Mouse (Mus musculus): ENCODE measurements around the gene Fam151a.
"Not testable (repeated sequence)": the region's sequence is repeated elsewhere in the genome, so short reads cannot be mapped to it uniquely, and the experiment has no call there.

The Fam151a gene

GRCm38 (mm10) chr4:106733636-106734035 lies at the start of gene Fam151a:
Gene Fam151a, plus strand, starts transcription at chr4:106733889.
- no peak for DNase-seq

DNA sequence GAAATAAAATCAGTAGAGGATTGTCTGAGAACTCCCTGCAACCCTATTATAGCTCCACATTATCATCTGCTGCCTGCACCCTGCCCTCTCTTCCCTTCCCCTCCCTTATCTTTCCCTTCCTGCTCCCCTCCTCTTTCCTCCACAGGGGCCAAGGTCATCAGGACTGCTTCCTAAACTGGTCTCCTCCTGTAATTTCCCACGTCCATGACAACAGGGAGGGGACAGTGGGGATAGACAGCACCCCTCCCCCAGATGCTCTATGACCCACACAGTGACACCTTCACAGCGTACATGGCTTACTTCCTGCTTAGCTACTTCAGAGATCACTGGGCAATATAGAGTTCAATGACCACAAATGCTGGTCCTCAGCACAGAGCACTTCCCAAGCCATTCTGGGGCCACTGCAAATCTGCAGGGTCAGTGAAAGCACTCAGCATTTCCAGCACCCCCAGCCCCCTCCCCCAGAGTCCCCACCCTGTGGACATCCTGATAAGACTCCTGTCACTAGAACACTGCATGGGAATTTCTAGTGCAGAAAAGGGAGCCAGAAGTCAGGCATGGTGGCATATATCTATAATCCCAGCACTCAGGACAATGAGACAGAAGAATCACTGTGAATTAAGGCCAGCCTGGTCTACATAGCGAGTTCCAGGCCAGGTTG lies 44.9 kb upstream of the Fam151a start:
- no peak for DNase-seq

DNA sequence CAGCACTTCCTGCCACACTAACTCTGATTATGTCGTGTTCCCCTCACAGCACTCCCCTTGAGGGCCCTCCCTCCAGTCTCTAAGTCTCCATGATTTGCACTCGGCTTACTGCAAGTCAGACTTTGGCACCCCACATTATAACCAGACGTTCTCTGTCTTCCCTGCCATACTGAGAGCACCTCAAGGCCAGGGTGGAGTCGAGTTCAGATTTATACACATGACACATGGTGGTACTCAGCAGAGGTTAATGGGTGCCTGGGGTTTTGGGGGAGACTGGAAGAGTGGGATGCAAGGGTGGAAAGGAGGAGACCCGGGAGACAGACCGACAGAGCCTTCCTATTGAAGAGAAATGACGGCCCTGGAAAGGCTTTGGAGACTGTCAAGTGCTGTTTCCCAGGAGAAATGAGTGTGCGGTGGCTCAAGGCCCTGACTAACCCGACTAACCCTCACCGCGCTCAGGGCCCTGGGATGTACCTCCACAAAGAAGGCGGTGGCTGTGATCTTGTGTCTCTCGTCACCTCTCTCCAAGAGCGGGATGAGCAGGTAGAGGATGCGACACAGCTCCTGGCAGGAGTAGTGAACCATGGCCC lies 39.8 kb upstream of the Fam151a start:
- no peak for DNase-seq

DNA sequence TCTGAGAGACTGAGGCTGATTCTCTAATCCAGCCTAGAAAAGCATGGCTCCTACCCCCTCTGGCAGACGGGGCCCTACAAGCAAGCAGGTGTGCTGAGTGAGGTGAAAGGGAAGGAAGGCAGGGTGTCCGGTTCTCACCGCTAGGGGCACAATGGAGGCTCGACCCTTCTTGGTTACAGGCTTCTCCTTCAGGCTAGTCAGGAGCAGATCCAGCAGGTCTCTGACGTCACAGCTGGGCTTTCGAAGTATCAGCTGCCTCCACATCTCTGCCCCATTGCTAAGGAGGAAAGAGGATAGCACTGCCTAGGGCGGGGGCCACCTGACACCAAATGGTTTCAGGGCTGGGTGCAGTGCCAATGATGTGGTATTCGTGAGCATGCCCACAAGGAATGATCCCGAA lies 33.7 kb upstream of the Fam151a start:
- DNase-seq: peak; percentile 12

DNA sequence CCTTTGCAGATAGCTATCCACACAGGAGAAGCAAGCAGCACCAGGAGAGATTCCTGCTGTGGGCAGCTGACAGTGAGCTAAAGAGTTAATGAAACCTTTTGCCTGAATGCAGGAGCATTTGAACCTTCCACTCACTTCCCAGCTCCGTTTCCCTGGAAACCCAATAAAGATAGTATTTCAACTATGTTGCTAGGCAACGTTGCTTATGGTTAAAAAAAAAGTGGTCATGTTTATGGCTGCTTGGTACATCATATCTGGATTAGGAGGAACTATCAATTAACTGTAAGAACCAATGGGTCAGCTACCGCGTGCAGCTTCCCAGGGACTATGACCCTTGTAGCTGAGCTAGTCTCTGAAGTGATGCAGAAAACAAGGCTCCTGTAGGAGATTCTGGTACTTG lies 32.9 kb upstream of the Fam151a start:
- DNase-seq: no peak

- DNase-seq: no peak
Measured at GRCm38 (mm10) chr4:106703956-106704355, 29.7 kb upstream of the Fam151a start.

DNA sequence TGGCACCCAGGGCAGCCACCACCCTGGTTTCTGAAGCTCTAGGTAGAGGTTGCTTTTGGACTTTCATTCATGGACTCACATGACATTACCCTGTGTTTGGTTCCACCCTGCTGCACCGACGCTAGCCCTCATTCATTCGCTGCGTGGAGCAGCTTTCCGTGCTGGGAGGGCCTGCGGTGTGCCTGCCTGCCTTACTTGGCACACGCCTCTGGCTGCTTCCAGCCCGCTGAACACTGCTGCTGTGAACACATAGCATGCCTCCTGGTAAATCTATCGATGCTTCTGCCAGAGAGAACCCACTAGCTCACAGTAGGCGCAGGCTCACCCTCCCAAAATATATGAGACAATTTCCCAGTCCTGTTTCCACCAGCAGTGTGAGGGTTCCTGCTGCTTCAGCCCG lies 29.3 kb upstream of the Fam151a start:
- DNase-seq: no peak

DNA sequence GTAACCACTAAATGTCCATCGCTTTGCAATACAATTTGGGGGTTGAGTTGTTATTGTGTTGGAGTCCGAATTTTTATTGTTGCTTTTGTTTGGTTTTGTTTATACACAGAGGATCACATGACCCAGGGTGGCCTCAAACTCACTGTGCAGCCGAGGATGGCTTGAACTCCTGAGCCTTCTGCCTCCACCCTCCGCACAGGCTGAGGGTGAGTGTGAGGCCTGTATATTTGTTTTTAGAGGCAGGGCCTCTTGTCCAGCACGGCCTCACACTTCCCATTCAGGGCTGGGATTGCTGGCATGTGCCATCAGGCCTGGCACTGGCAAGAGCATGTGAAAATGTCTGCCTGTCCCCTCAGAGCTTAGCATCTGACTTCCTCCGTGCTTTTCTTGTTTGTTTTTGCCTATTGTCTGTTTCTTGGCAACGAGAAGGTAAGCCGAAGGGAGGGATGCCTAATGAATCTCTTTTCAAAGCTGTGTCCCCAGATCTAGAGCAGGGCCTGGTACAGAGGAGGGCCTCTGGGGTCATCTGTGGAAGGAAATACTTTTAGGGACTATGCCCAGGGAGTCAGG lies 28.5 kb upstream of the Fam151a start:
- no peak for DNase-seq

- DNase-seq: no peak
Measured at GRCm38 (mm10) chr4:106707957-106708356, 25.7 kb upstream of the Fam151a start.

DNA sequence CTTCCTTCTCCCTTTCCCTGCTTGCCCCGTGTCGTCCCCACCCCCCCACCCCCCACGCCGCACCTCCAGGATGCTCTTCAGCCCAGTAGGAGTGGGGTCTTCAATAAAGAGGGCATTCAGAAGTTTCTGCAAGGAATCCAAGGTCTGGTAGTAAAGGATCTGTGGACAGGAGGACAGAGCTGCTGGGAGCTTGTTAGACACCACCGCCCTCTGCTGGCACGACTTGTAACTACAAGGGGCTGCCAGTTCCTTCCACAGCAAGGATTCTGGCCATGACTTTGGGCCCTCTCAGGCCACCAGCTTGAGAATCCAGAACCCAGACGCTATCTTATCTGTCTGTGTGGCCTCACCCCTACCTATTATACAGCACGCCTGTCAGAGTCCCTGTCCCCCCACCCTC lies 25.3 kb upstream of the Fam151a start:
- peak; percentile 87 for DNase-seq

GRCm38 (mm10) chr4:106713622-106714021 lies 20.1 kb upstream of the Fam151a start:
- DNase-seq: no peak

- no peak for DNase-seq
Measured at GRCm38 (mm10) chr4:106720631-106721030, 13.1 kb upstream of the Fam151a start.

DNA sequence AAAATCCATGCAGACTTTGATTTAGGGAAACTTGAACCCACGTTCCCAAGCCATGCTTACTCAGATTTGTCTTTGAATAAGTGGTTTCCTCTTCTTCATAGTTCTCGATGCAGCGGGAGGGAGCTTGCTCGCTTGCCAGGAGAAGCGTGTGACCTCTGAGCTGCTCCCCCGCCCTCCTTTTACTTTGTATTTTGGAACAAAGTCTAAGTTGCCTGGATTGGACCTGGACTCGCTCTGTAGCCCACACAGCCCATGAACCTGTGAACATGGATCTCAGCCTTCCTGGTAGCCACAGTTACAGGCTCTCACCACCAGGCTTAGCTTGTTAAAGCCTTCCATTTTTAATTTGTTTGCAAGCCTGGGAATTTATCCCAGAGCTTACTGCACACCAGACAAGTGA lies 2.9 kb upstream of the Fam151a start, which contains the start of gene Mroh7:
Gene Mroh7 (minus strand): TSS at position 112 of the 400 bp plus-strand sequence.
- DNase-seq: no peak

GRCm38 (mm10) chr4:106736884-106737283 lies 3.2 kb downstream of the Fam151a start:
- not testable (repeated sequence) for DNase-seq

DNA sequence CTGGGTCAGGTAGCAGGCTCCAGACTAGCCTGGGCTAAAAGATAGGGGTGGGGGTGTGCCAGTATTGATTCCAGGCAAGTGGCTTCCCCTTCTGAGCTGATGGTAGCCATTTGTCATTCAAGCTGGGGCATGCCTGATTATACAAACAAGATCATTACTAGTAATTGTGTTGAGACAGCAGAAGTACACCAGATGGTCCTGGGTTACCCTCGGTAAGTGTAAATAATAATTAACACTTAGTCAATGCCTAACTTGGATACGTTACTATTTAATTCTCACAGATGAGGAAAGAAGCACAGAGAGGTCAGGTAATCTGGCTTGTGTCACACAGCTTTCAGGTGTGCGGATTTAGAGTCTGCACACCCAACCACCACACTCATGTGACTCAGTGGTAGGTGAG lies 4.2 kb downstream of the Fam151a start:
- DNase-seq: no peak

- no peak for DNase-seq
Measured at GRCm38 (mm10) chr4:106745862-106746261, 12.2 kb downstream of the Fam151a start.

GRCm38 (mm10) chr4:106747001-106747580 lies 13.4 kb downstream of the Fam151a start:
- no peak for DNase-seq

GRCm38 (mm10) chr4:106749699-106750098 lies 16.0 kb downstream of the Fam151a start:
- peak; percentile 56 for DNase-seq

DNA sequence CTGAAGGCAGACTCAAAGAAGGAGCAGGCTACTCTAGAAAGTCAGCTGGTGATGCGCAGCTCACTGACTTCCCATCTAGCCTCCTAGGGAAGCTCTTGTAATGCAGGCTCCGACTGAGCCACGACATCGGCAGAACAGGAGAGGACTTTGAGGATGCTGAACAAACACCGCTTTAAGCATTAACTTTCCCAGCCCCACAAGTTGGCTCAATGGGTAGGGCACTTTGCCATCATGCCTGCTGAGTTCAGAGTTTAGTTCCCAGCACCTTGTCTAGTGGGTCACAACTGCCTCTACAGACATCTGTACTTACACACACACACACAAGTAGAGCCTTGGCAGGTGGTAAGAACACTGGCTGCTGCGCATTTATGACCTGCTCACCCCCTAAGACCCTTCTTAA lies 18.0 kb downstream of the Fam151a start:
- no peak for DNase-seq

- DNase-seq: no peak
Measured at GRCm38 (mm10) chr4:106764166-106764565, 30.5 kb downstream of the Fam151a start.

DNA sequence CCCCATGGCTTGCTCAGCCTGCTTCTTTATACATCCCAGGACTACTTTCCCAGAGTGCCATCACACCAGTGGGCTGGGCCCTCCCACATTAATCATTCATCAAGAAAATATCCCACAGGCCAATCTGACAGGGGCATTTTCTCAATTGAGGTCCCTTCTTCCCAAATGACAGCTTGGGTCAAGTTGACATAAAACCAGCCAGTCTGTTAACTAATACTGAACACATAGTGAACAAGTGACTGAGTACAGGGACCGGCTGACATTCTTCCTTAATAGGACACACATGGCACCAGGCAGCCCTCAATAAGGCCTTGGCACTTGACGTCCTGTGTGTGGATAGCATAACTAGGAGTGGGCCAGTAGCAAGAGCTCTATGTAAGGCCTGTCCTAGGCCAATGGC lies 35.6 kb downstream of the Fam151a start:
- no peak for DNase-seq

DNA sequence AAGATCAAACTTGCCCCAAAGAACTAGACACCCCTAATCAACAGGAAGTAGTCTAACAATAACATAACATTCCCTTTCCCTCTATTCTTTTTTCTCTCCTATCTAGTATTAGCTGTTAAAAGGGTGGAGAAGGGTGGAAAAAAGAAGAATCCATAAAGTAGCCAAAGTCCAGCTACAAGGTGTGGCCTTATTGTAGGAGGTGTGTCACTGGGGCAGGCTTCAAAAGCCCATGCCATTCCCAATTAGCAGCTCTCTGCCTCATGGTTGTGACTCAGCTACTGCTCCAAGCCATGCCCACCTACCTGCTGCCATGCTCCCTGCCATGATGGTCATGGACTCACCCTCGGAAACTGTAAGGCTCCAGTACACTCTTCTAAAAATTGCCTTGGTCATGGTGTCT lies 38.9 kb downstream of the Fam151a start:
- DNase-seq: no peak

GRCm38 (mm10) chr4:106775767-106776166 lies 42.1 kb downstream of the Fam151a start:
- not testable (repeated sequence) for DNase-seq

GRCm38 (mm10) chr4:106776998-106777397 lies 43.3 kb downstream of the Fam151a start:
- DNase-seq: no peak

All from lung, postnatal 14 days (tissue).